ENCODE assay signal across 8 mouse cellular contexts in genomic region chr3:95658236-95658867, GRCm38 (mm10). TPM values are rescaled to one million over a fixed set of nuclear protein-coding genes. Genes with fewer than 3 reads are reported as not detected.
DNase-seq lines count a peak whose midpoint lies in the region; ATAC-seq and TF ChIP-seq lines count a peak whose summit lies in the region.

Gene Mcl1 (plus strand): TSS chr3:95658788.

- no peaks in the 10 kb centered on the region for H3K9me3 ChIP-seq in heart, embryonic 10.5 days
- no peaks in the 10 kb centered on the region for H3K9me3 ChIP-seq in kidney, embryonic 15.5 days (replicated peaks)
- H3K9me3 ChIP-seq in limb, embryonic 15.5 days, result no peaks in the 10 kb centered on the region
- H3K9me3 ChIP-seq in midbrain, postnatal 0 days (ENCODE audit: low read length), result no peaks in the 10 kb centered on the region

- peak; percentile 98 for ATAC-seq in kidney, embryonic 15.5 days (replicated peaks; ENCODE audit: low FRiP score)
- peak; percentile 94 for ATAC-seq in limb, embryonic 15.5 days (ENCODE audit: insufficient number of reproducible peaks, low FRiP score, low TSS enrichment, low read depth)
- ATAC-seq in midbrain, postnatal 0 days (ENCODE audit: low FRiP score), result peak; percentile 96

- no peaks in the 10 kb centered on the region for H3K27me3 ChIP-seq in heart, embryonic 10.5 days (ENCODE audit: insufficient read depth, poor library complexity, severe bottlenecking)
- no peaks in the 10 kb centered on the region for H3K27me3 ChIP-seq in kidney, embryonic 15.5 days
- no peaks in the 10 kb centered on the region for H3K27me3 ChIP-seq in limb, embryonic 15.5 days
- H3K27me3 ChIP-seq in midbrain, postnatal 0 days (ENCODE audit: insufficient read depth, low read length), result no peaks in the 10 kb centered on the region

- peak within 1 kb of the TSS; percentile 82 for H3K4me3 ChIP-seq in embryonic fibroblast, embryonic 13.5 days (ENCODE audit: insufficient read depth, low read length)
- H3K4me3 ChIP-seq in heart, embryonic 10.5 days, result peak within 1 kb of the TSS; percentile 97
- peak within 1 kb of the TSS; percentile 98 for H3K4me3 ChIP-seq in kidney, embryonic 15.5 days (replicated peaks)
- peak within 1 kb of the TSS; percentile 95 for H3K4me3 ChIP-seq in limb, embryonic 15.5 days
- H3K4me3 ChIP-seq in midbrain, postnatal 0 days (ENCODE audit: low read depth, low read length), result peak within 1 kb of the TSS; percentile 96

- H3K4me1 ChIP-seq in embryonic fibroblast, embryonic 13.5 days (ENCODE audit: control insufficient read depth, insufficient read depth, low read length), result peaks cover 8% of the 10 kb centered on the region
- peaks cover 32% of the 10 kb centered on the region for H3K4me1 ChIP-seq in heart, embryonic 10.5 days
- H3K4me1 ChIP-seq in kidney, embryonic 15.5 days, result peaks cover 41% of the 10 kb centered on the region
- H3K4me1 ChIP-seq in limb, embryonic 15.5 days, result peaks cover 37% of the 10 kb centered on the region
- H3K4me1 ChIP-seq in midbrain, postnatal 0 days (ENCODE audit: insufficient read depth, low read length), result peaks cover 16% of the 10 kb centered on the region

- TF ChIP-seq CTCF in embryonic fibroblast, embryonic 13.5 days (IDR thresholded peaks at IDR 0.05; ENCODE audit: borderline replicate concordance, insufficient read depth, low read length), result no peak
- no peak for TF ChIP-seq CTCF in midbrain, postnatal 0 days (IDR thresholded peaks at IDR 0.05)

- peak; percentile 94 to 95 for DNase-seq in B cell, adult 2 months
- peak; percentile 98 for DNase-seq in brain, adult 2 months (ENCODE audit: low read depth, low spot score)
- DNase-seq in heart, embryonic 10.5 days (ENCODE audit: low spot score), result peak; percentile 97
- peak; percentile 96 for DNase-seq in midbrain, postnatal 0 days (ENCODE audit: low spot score)
- peak; percentile 95 to 96 for DNase-seq in spleen, postnatal 10 days (ENCODE audit: low spot score in 2 of 2)

- peak within 1 kb of the TSS; percentile 79 for H3K4me2 ChIP-seq in kidney, embryonic 15.5 days
- H3K4me2 ChIP-seq in limb, embryonic 15.5 days, result peak within 1 kb of the TSS; percentile 62
- H3K4me2 ChIP-seq in midbrain, postnatal 0 days (ENCODE audit: low read depth, low read length, poor library complexity, severe bottlenecking), result peak within 1 kb of the TSS; percentile 58

- H3K9ac ChIP-seq in kidney, embryonic 15.5 days, result peak within 1 kb of the TSS; percentile 100
- peak within 1 kb of the TSS; percentile 99 for H3K9ac ChIP-seq in limb, embryonic 15.5 days
- peak within 1 kb of the TSS; percentile 99 for H3K9ac ChIP-seq in midbrain, postnatal 0 days (replicated peaks; ENCODE audit: low read length, poor library complexity, severe bottlenecking)

- peaks cover 32% of the 10 kb centered on the region for H3K36me3 ChIP-seq in heart, embryonic 10.5 days
- peaks cover 30% of the 10 kb centered on the region for H3K36me3 ChIP-seq in kidney, embryonic 15.5 days
- H3K36me3 ChIP-seq in limb, embryonic 15.5 days, result peaks cover 19% of the 10 kb centered on the region
- peaks cover 7% of the 10 kb centered on the region for H3K36me3 ChIP-seq in midbrain, postnatal 0 days (ENCODE audit: insufficient read depth, low read length)

- under 1% methylated on average over 43 of the region's 43 CpGs for WGBS in heart, embryonic 10.5 days
- WGBS in kidney, embryonic 15.5 days, result 1% methylated on average over 35 of the region's 43 CpGs
- WGBS in limb, embryonic 15.5 days, result under 1% methylated on average over 43 of the region's 43 CpGs
- WGBS in midbrain, postnatal 0 days, result under 1% methylated on average over 41 of the region's 43 CpGs

- TF ChIP-seq POLR2A in embryonic fibroblast, embryonic 13.5 days (IDR thresholded peaks at IDR 0.05; ENCODE audit: low read depth, low read length), result peak; percentile 100

- H3K27ac ChIP-seq in embryonic fibroblast, embryonic 13.5 days (ENCODE audit: insufficient read depth, low read length), result peak within 1 kb of the TSS; percentile 78
- H3K27ac ChIP-seq in heart, embryonic 10.5 days, result peak within 1 kb of the TSS; percentile 98
- H3K27ac ChIP-seq in kidney, embryonic 15.5 days, result peak within 1 kb of the TSS; percentile 99
- H3K27ac ChIP-seq in limb, embryonic 15.5 days, result peak within 1 kb of the TSS; percentile 99
- H3K27ac ChIP-seq in midbrain, postnatal 0 days (ENCODE audit: low read depth, low read length), result peak within 1 kb of the TSS; percentile 99

RNA-seq across cellular contexts. Expression of gene Mcl1, which starts in this region (rescaled TPM):
- 109 and 118 TPM in 2 replicates for polyA plus RNA-seq in embryonic fibroblast, embryonic 13.5 days (2011; ENCODE audit: insufficient read length, low read depth, missing spikeins)
- polyA plus RNA-seq in heart, embryonic 10.5 days (2016; fragmentation: Nextera tagmentation; extraction: Ambion mirVana), result 37.7 and 50.2 TPM in 2 replicates
- polyA plus RNA-seq in kidney, embryonic 15.5 days (2015; fragmentation: Nextera tagmentation; extraction: Ambion mirVana), result 51.2 and 54.4 TPM in 2 replicates
- polyA plus RNA-seq in limb, embryonic 15.5 days (2015; fragmentation: Nextera tagmentation; extraction: Ambion mirVana), result 35.2 and 46.1 TPM in 2 replicates
- total RNA-seq in midbrain, postnatal 0 days (2014; rRNA removed), result 105 and 136 TPM in 2 replicates
- 35.8 and 42.8 TPM in 2 replicates for polyA plus RNA-seq in midbrain, postnatal 0 days (2015; fragmentation: Nextera tagmentation; extraction: Ambion mirVana)

Comparison
In these comparisons a context has a peak if more than half of its experiments do, and no peak if none do; other contexts are left out.
1. Peak in every context shown above with its lines: DNase-seq, ATAC-seq, H3K4me3 ChIP-seq and H3K27ac ChIP-seq.